In the genomic region with DNA sequence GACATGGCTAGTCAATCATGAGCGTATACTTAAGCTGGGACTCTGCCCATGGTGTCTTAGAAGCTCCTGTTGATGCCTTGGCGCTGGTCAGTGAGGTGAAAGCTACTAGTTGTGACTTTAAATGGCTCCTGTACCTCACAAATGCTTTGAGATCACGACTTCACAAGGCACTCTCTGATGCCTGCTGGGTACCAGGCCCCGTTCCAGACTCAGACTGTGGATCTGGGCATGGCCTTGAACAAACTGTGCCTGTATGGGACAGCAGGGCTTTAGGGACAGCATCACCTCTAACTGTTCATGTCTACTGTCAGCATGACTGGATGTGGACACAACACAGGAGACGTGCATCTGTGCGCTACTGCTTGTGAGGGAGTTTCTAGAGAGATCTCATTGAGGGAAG, we compare ENCODE assay signal across 17 mouse cellular contexts. TPM values are rescaled to one million over a fixed set of nuclear protein-coding genes. Genes with fewer than 3 reads are reported as not detected.
DNase-seq lines count a peak whose midpoint lies in the region; ATAC-seq and TF ChIP-seq lines count a peak whose summit lies in the region.
"Had no signal": no experiment of that assay in that cellular context is flagged by ENCODE, and none has a peak within 500 bp of the region (broad histone marks: within the 10 kb centered on the region; RNA-seq: fewer than 3 reads in every experiment).

No protein-coding gene starts in this region.

- H3K27ac ChIP-seq in midbrain, embryonic 11.5 days (ENCODE audit: low read depth, low read length): no peak overlapping the region
- H3K27ac ChIP-seq in midbrain, postnatal 0 days (ENCODE audit: low read depth, low read length): no peak overlapping the region
- no peak overlapping the region for H3K27ac ChIP-seq in liver, postnatal 0 days (ENCODE audit: low read depth)
- H3K27ac ChIP-seq: embryonic facial prominence, embryonic 13.5 days; forebrain, embryonic 12.5 days; heart, adult 2 months; hindbrain, embryonic 15.5 days had no signal

- DNase-seq in cerebellum, adult 18-20 months: peak; percentile 73 to 75
- no peak for DNase-seq in cerebellum, adult 9-10 months
- DNase-seq in midbrain, embryonic 11.5 days (ENCODE audit: low spot score, missing footprints): peak; percentile 41
- no peak for DNase-seq in midbrain, postnatal 0 days (ENCODE audit: low spot score)
- DNase-seq in cerebellum, postnatal 14 days: peak; percentile 63 to 73
- no peak for DNase-seq in heart, postnatal 10 days
- DNase-seq in liver, postnatal 0 days: no peak

- H3K9ac ChIP-seq in midbrain, embryonic 11.5 days (ENCODE audit: low read length): no peak overlapping the region
- H3K9ac ChIP-seq in midbrain, postnatal 0 days (replicated peaks; ENCODE audit: low read length, poor library complexity, severe bottlenecking): no peak overlapping the region
- no peak overlapping the region for H3K9ac ChIP-seq in liver, postnatal 0 days (replicated peaks)
- H3K9ac ChIP-seq: embryonic facial prominence, embryonic 13.5 days; forebrain, embryonic 12.5 days; heart, embryonic 12.5 days; hindbrain, embryonic 15.5 days had no signal

- intact Hi-C loops in heart, postnatal 10 days (cut with DNase I): no loop called here

- no peaks in the 10 kb centered on the region for H3K9me3 ChIP-seq in midbrain, embryonic 11.5 days (ENCODE audit: control insufficient read depth, low read length)
- H3K9me3 ChIP-seq in midbrain, postnatal 0 days (ENCODE audit: low read length): no peaks in the 10 kb centered on the region
- no peaks in the 10 kb centered on the region for H3K9me3 ChIP-seq in liver, postnatal 0 days (ENCODE audit: low read length)
- H3K9me3 ChIP-seq: embryonic facial prominence, embryonic 13.5 days; forebrain, embryonic 12.5 days; heart, embryonic 12.5 days; hindbrain, embryonic 15.5 days had no signal

- 83% methylated on average over 6 of the region's 6 CpGs for WGBS in midbrain, embryonic 11.5 days
- WGBS in midbrain, postnatal 0 days: 83% methylated on average over 6 of the region's 6 CpGs
- 74% methylated on average over 6 of the region's 6 CpGs for WGBS in liver, postnatal 0 days (ENCODE audit: insufficient replicate concordance)

- ATAC-seq in midbrain, embryonic 11.5 days (ENCODE audit: low FRiP score): no peak
- ATAC-seq in midbrain, postnatal 0 days (ENCODE audit: low FRiP score): no peak
- ATAC-seq in liver, postnatal 0 days: no peak
- ATAC-seq: forebrain, embryonic 16.5 days; intestine, embryonic 16.5 days had no signal

- no peaks in the 10 kb centered on the region; the same call in 1 of the 2 replicates for H3K27me3 ChIP-seq in midbrain, embryonic 11.5 days (ENCODE audit: control insufficient read depth, insufficient read depth, low read length)
- H3K27me3 ChIP-seq in midbrain, postnatal 0 days (ENCODE audit: insufficient read depth, low read length): no peaks in the 10 kb centered on the region
- H3K27me3 ChIP-seq in liver, postnatal 0 days (ENCODE audit: insufficient read depth, low read length): peaks cover 13% of the 10 kb centered on the region; the same call in 1 of the 2 replicates

- no peaks in the 10 kb centered on the region for H3K36me3 ChIP-seq in midbrain, embryonic 11.5 days (ENCODE audit: control insufficient read depth, insufficient read depth, low read length)
- peaks cover 50% of the 10 kb centered on the region for H3K36me3 ChIP-seq in midbrain, postnatal 0 days (ENCODE audit: insufficient read depth, low read length)
- no peaks in the 10 kb centered on the region for H3K36me3 ChIP-seq in liver, postnatal 0 days (replicated peaks; ENCODE audit: insufficient read depth, low read length)
- H3K36me3 ChIP-seq: embryonic facial prominence, embryonic 13.5 days; forebrain, embryonic 12.5 days; heart, embryonic 12.5 days had no signal

- no peaks in the 10 kb centered on the region; the same call in 1 of the 2 replicates for H3K4me1 ChIP-seq in midbrain, embryonic 11.5 days (ENCODE audit: control insufficient read depth, insufficient read depth, low read length)
- no peaks in the 10 kb centered on the region for H3K4me1 ChIP-seq in midbrain, postnatal 0 days (ENCODE audit: insufficient read depth, low read length)
- H3K4me1 ChIP-seq in liver, postnatal 0 days (ENCODE audit: insufficient read depth): no peaks in the 10 kb centered on the region
- H3K4me1 ChIP-seq: embryonic facial prominence, embryonic 13.5 days; heart, embryonic 12.5 days had no signal

- no peak overlapping the region for H3K4me2 ChIP-seq in midbrain, embryonic 11.5 days
- H3K4me2 ChIP-seq in midbrain, postnatal 0 days (ENCODE audit: low read depth, low read length, poor library complexity, severe bottlenecking): no peak overlapping the region
- H3K4me2 ChIP-seq in liver, postnatal 0 days (ENCODE audit: low read depth, low read length): no peak overlapping the region
- H3K4me2 ChIP-seq: embryonic facial prominence, embryonic 13.5 days; forebrain, embryonic 12.5 days; heart, embryonic 12.5 days; hindbrain, embryonic 15.5 days had no signal

- H3K4me3 ChIP-seq in midbrain, embryonic 11.5 days (ENCODE audit: low read depth, low read length): no peak overlapping the region
- no peak overlapping the region for H3K4me3 ChIP-seq in midbrain, postnatal 0 days (ENCODE audit: low read depth, low read length)
- H3K4me3 ChIP-seq in liver, postnatal 0 days (ENCODE audit: low read depth, low read length): no peak overlapping the region
- H3K4me3 ChIP-seq: embryonic facial prominence, embryonic 13.5 days; forebrain, embryonic 12.5 days; heart, adult 2 months; heart, embryonic 12.5 days; hindbrain, embryonic 15.5 days had no signal

- no peak for TF ChIP-seq EP300 in liver, postnatal 0 days (IDR thresholded peaks at IDR 0.05; ENCODE audit: low read depth)

- TF ChIP-seq CTCF in midbrain, postnatal 0 days (IDR thresholded peaks at IDR 0.05): no peak
- TF ChIP-seq CTCF in liver, postnatal 0 days (IDR thresholded peaks at IDR 0.05; ENCODE audit: low read depth): no peak

RNA-seq across cellular contexts. Expression of gene Dnal4, which starts 13.3 kb away (rescaled TPM):
- polyA plus RNA-seq in midbrain, embryonic 11.5 days (2014; fragmentation: Nextera tagmentation; extraction: Ambion mirVana): 62.9 and 72.1 TPM in 2 replicates
- total RNA-seq in midbrain, postnatal 0 days (2014; rRNA removed): 40.8 and 44.0 TPM in 2 replicates
- 55.9 and 59.7 TPM in 2 replicates for polyA plus RNA-seq in midbrain, postnatal 0 days (2015; fragmentation: Nextera tagmentation; extraction: Ambion mirVana)
- 10 to 100 TPM; 20.2 to 22.9 TPM for total RNA-seq in heart, postnatal 10 days (2021)
- 9.7 and 10.2 TPM in 2 replicates for polyA plus RNA-seq in liver, postnatal 0 days (2015; fragmentation: Nextera tagmentation; extraction: Ambion mirVana)

RNA-seq across cellular contexts. Expression of gene Nptxr, which starts 13.7 kb away (rescaled TPM):
- polyA plus RNA-seq in midbrain, embryonic 11.5 days (2014; fragmentation: Nextera tagmentation; extraction: Ambion mirVana): 1.3 and 2.1 TPM in 2 replicates
- total RNA-seq in midbrain, postnatal 0 days (2014; rRNA removed): 254 and 288 TPM in 2 replicates
- polyA plus RNA-seq in midbrain, postnatal 0 days (2015; fragmentation: Nextera tagmentation; extraction: Ambion mirVana): 84.2 and 97.8 TPM in 2 replicates
- total RNA-seq in heart, postnatal 10 days (2021): 1 to 10 TPM; 3.8 to 4.1 TPM
- 0.09 and 0.13 TPM in 2 replicates for polyA plus RNA-seq in liver, postnatal 0 days (2015; fragmentation: Nextera tagmentation; extraction: Ambion mirVana)

RNA-seq across cellular contexts. Expression of gene Npcd, which starts 43.1 kb away (rescaled TPM):
- 0.86 TPM in 1 of 2 replicates, not detected in the other for polyA plus RNA-seq in midbrain, embryonic 11.5 days (2014; fragmentation: Nextera tagmentation; extraction: Ambion mirVana)
- 8.2 and 12.1 TPM in 2 replicates for total RNA-seq in midbrain, postnatal 0 days (2014; rRNA removed)
- polyA plus RNA-seq in midbrain, postnatal 0 days (2015; fragmentation: Nextera tagmentation; extraction: Ambion mirVana): 3.2 and 4.6 TPM in 2 replicates
- total RNA-seq in heart, postnatal 10 days (2021): 1 to 10 TPM in 1 of 2 experiments, under 1 TPM in 1; 0.74 to 1.8 TPM
- not detected in 2 replicates for polyA plus RNA-seq in liver, postnatal 0 days (2015; fragmentation: Nextera tagmentation; extraction: Ambion mirVana)
- total RNA-seq: MEL had no signal
- polyA plus RNA-seq: C2C12; forebrain, embryonic 16.5 days; heart, embryonic 12.5 days; heart, embryonic 16.5 days; intestine, embryonic 16.5 days had no signal

RNA-seq across cellular contexts. Expression of gene Cbx6, which starts 43.6 kb away (rescaled TPM):
- 17.1 and 18.8 TPM in 2 replicates for polyA plus RNA-seq in midbrain, embryonic 11.5 days (2014; fragmentation: Nextera tagmentation; extraction: Ambion mirVana)
- total RNA-seq in midbrain, postnatal 0 days (2014; rRNA removed): 109 and 118 TPM in 2 replicates
- 65.0 and 70.6 TPM in 2 replicates for polyA plus RNA-seq in midbrain, postnatal 0 days (2015; fragmentation: Nextera tagmentation; extraction: Ambion mirVana)
- total RNA-seq in heart, postnatal 10 days (2021): 10 to 100 TPM; 40.7 to 48.7 TPM
- 3.9 and 4.4 TPM in 2 replicates for polyA plus RNA-seq in liver, postnatal 0 days (2015; fragmentation: Nextera tagmentation; extraction: Ambion mirVana)

RNA-seq across cellular contexts. Expression of gene Sun2, which starts 48.6 kb away (rescaled TPM):
- polyA plus RNA-seq in midbrain, embryonic 11.5 days (2014; fragmentation: Nextera tagmentation; extraction: Ambion mirVana): 3.0 and 4.2 TPM in 2 replicates
- total RNA-seq in midbrain, postnatal 0 days (2014; rRNA removed): 32.3 and 33.7 TPM in 2 replicates
- 2.8 and 3.1 TPM in 2 replicates for polyA plus RNA-seq in midbrain, postnatal 0 days (2015; fragmentation: Nextera tagmentation; extraction: Ambion mirVana)
- 10 to 100 TPM; 69.7 to 71.8 TPM for total RNA-seq in heart, postnatal 10 days (2021)
- 3.3 and 4.2 TPM in 2 replicates for polyA plus RNA-seq in liver, postnatal 0 days (2015; fragmentation: Nextera tagmentation; extraction: Ambion mirVana)

Comparison
In these comparisons a context has a peak if more than half of its experiments do, and no peak if none do; other contexts are left out.
1. DNase-seq: peak in cerebellum, adult 18-20 months (2 of 2), midbrain, embryonic 11.5 days (single experiment) and cerebellum, postnatal 14 days (2 of 2); none in cerebellum, adult 9-10 months (single experiment), midbrain, postnatal 0 days (single experiment), heart, postnatal 10 days (0 of 2) and liver, postnatal 0 days (single experiment).
2. RNA of gene Nptxr, which starts 13.7 kb away (polyA plus RNA-seq): 84.2 to 97.8 TPM in midbrain, postnatal 0 days; 1.3 to 2.1 TPM in midbrain, embryonic 11.5 days and 0.09 to 0.13 TPM in liver, postnatal 0 days; every median in the first group is over 10 times any median in the second.